Mouse (Mus musculus): ENCODE results near the gene Vps11.

GRCm38 (mm10) chr9:44391466-44391865, 30.0 kb upstream of the Vps11 start:
- TF ChIP-seq CTCF (IDR thresholded peaks at IDR 0.05; ENCODE audit: borderline replicate concordance, insufficient read depth, low read depth, low read length) (peak; percentile 71), POLR2A (IDR thresholded peaks at IDR 0.05; ENCODE audit: borderline replicate concordance, insufficient read depth, low read length) (no peak)
